Mouse (Mus musculus): Measurements from ENCODE around the gene Noxred1.
"Not testable (repeated sequence)": the region's sequence is repeated elsewhere in the genome, so short reads cannot be mapped to it uniquely, and the experiment has no call there.

Gene Noxred1

DNA sequence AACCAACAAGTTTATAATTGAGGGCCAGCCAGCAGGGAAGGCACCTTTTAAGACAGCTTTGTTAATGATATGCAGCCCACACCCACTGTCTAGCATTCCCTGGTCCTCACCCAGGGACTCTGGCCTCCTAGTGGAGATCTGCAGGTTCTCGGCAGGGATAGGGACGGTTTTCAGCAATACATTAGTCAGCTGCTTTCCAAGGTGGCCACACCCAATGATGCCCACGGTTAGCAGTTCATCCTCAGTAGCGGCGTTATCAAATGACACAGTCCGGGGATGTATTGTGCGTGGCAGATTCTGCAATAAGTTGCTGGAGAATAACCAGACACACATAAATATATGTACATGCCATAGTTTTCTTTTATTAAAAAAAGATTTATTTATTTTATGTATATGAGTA is 11.7 kb downstream of the Noxred1 start:
- peak; percentile 16 for DNase-seq

DNA sequence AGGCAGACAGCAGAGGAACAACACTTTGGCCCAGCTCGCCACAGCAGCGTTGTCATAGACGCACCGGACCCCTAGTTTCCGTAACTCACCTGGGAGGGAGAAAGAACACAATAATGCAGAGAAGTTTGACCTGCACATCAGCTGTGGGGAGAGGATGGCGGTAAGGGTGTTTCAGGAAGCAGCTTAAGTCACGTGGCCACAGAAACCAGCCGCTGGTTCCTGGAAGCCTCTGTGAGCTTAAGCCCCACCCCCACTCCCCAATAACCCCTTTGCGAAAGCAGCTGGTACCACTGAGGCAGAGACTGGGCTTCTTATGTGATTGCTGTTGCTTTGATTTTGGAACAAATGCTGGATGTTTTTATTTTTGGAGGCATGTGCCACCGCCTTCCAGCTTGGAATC is 13.6 kb downstream of the Noxred1 start:
- peak; percentile 26 for DNase-seq

DNA sequence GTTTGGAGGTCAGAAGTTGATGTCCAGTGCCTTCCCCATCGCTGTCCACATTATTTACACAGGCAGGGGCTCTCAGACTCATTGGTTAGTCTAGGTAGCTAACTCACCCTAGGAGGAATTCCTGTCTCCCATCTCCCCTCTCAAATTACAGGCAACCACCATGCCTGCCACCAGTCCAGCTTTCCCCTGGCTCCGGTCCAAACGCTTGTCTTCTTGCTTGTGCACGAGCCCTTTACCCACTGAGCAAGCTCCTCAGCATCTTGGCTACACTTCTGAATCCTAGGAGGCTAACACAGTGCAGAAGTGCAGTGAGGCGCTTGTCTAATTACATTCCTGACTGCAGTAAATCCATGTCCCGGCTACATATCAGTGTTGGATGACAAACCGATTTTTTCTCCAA is 19.2 kb downstream of the Noxred1 start:
- no peak for DNase-seq

DNA sequence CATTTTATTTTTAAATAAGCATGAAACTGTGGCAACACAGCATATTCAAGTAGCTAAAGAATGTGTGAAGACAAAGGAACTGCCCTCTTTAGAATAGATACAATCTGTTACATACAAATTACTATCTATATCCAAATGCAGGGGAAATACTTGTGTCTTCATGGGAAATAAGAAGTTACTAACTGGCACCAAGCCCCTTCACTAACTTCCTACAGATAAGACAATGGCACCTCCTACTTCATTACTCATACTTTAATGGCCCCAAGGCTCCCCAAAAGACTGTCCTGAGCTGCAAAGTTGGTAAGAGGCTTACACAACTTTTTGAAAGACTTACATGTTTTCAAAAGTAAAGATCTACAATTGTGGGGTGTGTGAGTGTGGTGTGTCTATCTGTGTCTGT is 20.9 kb downstream of the Noxred1 start:
- no peak for DNase-seq

DNA sequence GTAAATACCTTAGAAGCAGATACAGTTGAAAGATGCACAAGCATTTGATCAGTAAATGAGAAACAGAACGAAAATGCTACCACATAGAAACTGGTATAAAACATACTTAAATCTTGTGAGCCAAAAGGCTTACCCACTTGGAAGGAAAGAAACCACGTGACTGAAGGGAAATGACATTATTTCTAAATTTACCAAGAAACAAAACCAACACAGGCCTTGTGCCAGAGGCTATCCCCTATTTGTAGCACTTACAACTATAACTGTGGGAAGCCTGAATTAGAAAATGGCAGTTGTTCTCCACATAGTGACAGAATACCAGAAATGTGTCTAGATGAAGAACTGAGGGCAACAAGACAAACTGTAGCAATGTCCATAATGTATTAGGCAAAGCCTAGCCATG is 22.5 kb downstream of the Noxred1 start:
- DNase-seq, result no peak

DNA sequence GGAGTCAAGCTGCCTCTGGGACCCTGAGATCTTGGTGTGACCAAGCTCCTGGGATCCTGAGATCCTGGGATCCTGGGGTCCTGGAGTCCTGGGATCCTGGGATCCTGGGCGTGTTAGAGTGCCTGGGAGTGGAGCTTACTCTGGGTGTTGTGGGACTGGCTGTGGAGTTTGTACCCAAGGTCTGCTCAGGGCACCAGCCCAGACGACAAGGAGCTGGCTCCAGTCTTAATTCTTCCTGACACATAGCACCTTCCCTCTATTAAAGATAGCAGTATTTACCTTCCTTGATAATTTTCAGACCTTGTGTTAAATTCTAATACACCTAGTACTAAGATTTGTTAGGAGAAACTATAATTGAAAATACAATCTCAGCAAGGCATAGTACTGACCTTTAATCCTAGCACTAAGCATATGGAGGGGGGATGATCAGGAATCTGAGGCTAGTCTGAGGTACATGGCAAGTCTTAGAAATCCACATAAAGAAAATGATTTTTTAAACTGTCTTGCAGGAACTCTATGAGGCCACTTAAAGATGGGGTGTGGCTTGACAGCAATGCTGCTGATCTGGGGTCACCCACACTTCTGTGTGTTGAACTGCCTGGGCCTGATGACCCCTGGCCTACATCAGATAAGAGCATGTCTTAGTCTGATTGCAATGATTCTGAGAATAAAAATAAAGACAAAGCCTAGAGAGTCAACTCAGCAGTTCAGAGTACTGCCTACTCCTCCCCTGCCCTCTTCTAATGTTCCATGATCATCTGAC is 25.5 kb downstream of the Noxred1 start:
- no peak for DNase-seq

DNA sequence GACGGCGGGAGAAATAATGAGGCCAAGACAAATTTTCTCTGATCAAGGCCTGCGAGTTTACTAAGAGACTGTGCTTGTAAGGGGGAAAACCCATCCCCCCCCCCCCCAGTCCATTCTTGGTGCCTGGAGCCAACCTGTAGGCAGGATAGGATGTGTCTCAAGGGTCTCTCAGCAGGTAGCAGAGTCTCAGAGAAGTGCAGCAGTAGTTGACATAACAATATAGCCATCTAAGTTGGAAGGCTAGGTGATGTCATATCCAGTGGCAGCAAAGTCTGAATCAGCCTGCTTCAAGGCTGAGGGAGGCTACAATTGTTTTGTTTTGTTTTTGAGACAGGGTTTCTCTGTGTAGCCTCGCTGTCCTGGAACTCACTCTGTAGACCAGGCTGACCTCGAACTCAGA is 32.7 kb downstream of the Noxred1 start:
- not testable (repeated sequence) for DNase-seq

DNA sequence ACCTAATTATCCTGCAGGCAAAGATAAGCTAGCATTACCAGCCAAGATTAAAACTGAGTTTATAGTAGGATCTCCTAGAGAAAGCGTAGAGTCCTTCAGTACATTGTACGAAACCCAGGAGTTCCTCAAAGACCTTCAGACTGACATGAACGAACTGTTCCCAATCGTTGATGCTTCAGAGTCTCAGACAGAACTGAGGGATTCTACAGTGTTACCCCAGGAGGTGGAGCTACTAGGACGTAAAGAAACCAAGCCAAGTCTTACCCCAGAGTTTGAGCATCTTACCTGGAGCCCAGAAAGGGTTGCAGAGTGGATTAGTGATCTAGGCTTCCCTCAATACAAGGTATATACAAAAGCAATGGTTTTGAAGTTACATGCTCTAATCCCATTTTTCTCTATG is 36.8 kb downstream of the Noxred1 start:
- no peak for DNase-seq

DNA sequence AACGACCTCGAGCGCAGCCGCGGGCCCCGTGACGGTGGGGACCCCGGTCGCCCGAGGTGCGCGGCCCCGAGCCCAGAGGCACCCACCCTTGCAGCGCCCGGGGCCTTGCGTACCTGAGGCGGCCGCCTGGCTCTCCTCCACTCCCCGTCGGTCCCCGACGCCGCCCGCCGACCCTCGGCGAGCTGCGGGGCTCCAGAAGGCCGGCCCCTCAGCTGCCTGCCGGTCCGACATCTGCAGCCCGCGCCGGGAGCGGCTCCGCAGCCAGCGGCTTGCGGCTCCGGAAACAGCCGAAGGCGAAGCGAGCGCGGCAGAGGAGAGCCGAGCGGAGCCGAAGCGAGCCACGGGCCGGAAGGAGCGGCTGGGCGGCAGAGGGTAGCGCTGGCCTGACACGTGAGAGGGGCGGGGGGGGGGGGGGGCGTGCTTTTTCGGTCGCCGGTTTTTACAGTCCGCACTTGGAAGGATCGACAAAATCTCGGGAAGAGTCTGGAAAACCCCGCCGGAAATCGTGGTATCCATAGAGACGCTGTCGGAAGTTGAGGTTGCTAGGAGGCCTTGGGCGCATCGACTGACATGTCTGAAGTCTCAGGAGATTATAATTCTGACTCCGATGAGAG is 38.5 kb downstream of the Noxred1 start, which contains the start of gene Tmed8:
Gene Tmed8 (minus strand): TSS at position 482 of the 614 bp plus-strand sequence.
- DNase-seq, result peak; percentile 68

DNA sequence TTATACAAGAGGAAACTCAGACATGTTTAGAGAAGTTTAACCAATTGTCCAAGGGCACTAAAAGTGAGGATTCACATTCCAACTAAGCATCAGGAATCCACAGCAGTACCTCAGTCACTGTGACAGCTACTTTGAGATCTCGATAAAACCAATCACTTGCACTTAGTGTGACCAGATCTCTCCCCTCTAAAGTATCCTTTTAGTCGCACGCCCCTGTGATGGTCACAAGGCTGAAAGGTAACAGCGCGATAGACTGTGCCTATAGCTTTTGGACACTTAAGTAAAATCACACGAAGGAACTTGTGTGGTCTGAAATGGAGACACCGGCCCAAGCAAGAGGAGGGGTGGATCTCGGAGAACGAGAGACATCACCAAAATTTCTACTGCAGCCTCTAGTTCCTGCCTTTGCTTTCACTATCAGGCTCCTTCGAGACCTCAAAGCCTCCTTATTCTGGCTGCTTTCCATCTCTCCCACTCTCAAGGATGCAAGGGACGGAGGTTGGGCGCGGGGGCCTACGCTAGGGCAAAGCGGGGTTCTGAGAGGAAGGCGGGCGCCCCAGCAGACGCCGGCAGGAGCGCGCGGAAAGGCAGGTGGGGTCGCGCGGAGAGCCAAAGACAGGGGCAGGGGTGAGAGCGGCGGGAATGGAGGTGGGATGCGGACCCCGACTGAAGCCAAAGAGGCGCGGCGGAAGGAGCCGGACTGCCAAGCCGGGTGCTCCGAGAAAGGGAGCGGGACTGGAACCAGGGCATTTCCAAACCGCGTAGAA is 39.1 kb downstream of the Noxred1 start, which contains the start of gene Samd15:
Gene Samd15 (plus strand): TSS at position 518 of the 767 bp plus-strand sequence.
- peak; percentile 17 for DNase-seq

DNA sequence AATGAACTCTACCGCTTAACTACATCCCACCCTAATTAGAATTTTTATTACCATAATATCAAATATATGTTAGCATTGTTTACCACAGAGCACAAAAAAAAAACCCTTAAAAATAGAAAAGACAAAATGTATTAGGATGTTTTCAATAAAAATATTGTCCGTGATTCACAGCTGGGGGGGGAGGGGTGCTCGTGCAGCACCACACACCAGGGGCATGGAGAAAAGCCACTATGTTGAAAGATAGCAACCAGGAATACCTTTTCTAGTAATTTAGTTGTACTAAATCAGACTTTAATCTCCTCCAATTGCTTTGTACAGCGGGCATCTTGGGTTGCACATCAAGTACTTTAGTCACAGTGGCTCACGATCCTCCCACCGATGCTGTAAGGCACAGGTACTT is 39.7 kb downstream of the Noxred1 start:
- DNase-seq, result no peak

DNA sequence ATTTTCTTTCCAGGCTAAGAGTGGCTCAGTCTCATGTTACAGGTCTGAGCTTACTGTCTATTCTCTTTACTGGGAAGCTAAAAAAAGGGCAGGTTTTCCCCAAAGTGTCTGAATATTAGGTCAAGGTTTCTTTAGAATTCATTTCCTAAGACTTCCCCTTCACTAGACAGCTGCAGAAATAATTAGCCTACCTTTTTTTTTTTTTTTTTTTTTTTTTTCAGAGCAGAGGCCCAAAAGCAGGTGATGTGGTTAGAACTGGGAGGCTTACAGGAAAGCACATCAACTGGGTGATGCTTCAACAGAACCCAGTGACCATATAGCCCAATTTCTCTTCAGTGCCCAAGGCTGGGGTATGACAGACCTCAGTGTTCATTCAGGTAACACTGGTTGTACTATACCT is 42.2 kb downstream of the Noxred1 start:
- no peak for DNase-seq

DNA sequence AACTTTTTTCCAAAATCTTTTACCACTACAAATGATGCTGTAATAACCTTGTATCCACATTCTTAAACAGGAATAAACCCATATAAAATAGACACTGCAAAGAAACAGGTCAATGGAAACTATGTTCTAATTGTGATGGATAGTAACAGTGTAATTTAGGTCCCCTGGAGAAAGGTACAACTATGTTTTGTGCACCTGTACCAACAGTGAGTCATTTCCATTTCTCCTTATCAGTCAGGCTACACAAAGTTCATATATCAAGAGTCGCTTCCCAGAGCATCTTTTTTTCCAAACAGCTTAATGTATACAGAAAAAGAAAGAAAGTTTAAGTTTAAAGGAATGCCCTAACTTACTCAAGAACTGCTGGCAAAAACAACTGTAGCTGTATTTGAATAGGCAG is 43.5 kb downstream of the Noxred1 start:
- no peak for DNase-seq

DNA sequence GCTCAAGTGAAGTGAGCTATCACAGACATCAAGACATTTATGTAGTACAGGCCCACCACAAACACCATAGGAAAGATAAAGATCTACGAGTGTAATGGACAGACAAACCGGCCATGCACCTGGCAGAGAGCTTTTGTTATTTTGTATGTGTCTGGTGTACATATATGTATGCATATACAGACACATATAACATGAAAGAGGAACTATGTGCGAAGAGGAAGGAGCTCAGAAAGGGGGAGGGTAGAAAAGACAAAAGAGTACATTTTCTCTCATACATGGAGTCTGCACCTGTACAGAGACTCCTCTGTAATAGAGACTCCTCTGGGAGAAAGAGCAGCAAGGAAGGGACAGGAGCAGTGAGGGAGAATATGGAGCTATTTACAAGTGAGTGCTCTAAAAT is 45.5 kb downstream of the Noxred1 start:
- no peak for DNase-seq

DNA sequence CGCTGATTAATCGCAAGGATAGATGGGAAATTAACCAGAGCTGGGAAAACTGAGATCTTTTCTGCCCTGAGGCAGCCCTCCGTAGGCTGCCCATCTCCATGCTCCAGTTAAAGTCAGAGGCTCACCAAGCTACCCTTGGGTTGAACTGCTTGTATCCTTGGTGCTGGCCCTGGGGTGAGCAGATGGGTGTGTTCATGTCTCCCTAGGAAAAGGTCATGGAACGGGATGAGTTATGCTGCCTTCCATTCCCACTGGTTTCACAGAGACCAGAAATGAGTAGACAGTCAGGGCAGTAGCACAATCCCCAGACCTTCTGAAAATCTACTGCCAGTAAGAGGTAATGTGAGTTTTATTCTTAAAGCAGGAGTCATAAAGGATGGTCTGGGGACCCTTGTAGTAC is 60.9 kb downstream of the Noxred1 start:
- DNase-seq, result no peak

DNA sequence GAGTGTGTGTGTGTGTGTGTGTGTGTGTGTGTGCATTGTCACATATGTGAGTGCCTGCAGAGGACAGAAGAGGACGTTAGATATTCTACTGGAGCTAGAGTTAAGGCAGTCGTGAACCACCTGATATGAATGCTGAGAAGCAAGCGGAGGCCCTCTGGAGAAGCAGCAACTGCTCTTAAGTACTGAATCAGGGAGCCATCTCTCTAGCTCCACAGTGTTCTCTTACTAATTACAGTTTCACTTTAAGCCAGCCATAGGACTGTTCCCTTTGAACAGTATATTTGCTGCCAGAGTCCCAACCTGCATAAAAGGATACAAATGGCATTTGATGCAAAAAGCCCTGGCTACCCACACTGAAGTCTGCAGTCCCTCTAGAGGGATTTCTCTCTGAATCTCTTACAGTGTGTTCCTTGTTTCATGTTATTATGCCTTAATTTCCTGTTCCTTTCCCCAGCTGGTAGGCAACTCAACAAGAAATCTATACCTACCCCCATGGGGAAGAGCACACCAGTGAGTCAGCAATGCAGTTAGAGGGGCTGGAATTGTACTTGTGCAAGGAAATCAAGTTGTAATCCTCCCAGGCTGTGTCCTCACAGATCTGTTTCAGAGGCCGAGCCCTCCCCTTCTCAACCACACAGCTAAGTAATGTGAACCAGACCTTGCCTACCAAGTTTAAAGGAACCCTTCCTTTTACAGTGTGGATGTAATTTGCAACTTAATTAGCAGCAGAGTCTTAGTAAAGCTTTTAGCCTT is 63.2 kb downstream of the Noxred1 start:
- DNase-seq, result no peak

Data from liver (tissue).